Mouse (Mus musculus) midbrain, embryonic 15.5 days (tissue): ENCODE data around the gene Cmip. TPM values are rescaled to one million over a fixed set of nuclear protein-coding genes. Genes with fewer than 3 reads are reported as not detected.

ENCODE experiments used
- ATAC-seq: fragments of 200-750 bp; cut with Nextera tagmentation; replicated peaks from 2 replicates; pipeline ENCODE4 v1.8.0; 2017; ENCODE audit warnings: moderate TSS enrichment
- H3K27ac ChIP-seq: fragments of 300-500 bp; sonication (generic); 2 replicates; pipeline ENCODE4 v1.5.1; 2015; ENCODE audit warnings: mild to moderate bottlenecking, inconsistent platforms
- H3K27me3 ChIP-seq: fragments of 300-500 bp; sonication (generic); replicated peaks from 2 replicates; pipeline ENCODE4 v1.6.1; 2015; ENCODE audit warnings: inconsistent platforms
- H3K36me3 ChIP-seq: fragments of 300-500 bp; sonication (generic); replicated peaks from 2 replicates; pipeline ENCODE4 v1.6.1; 2015; ENCODE audit warnings: inconsistent platforms
- H3K4me1 ChIP-seq: fragments of 300-500 bp; sonication (generic); 2 replicates; pipeline ENCODE4 v1.6.1; 2015; ENCODE audit warnings: inconsistent platforms
- H3K4me2 ChIP-seq: fragments of 300-500 bp; sonication (generic); 2 replicates; pipeline ENCODE4 v1.6.1; 2015; ENCODE audit warnings: inconsistent platforms, mild to moderate bottlenecking, moderate library complexity
- H3K4me3 ChIP-seq: fragments of 300-500 bp; sonication (generic); 2 replicates; pipeline ENCODE4 v1.5.1; 2015; ENCODE audit warnings: mild to moderate bottlenecking, inconsistent platforms
- H3K9ac ChIP-seq: fragments of 300-500 bp; sonication (generic); 2 replicates; pipeline ENCODE4 v1.6.1; 2015; ENCODE audit warnings: mild to moderate bottlenecking, inconsistent platforms
- H3K9me3 ChIP-seq: fragments of 300-500 bp; sonication (generic); 2 replicates; pipeline ENCODE4 v1.6.1; 2016; ENCODE audit warnings: inconsistent platforms
- WGBS: fragments of 180-500 bp; shearing (Covaris S2); methylation state at CpG from one replicate; pipeline ENCODE4 v1.1.7; 2015; ENCODE audit warnings: mixed read lengths; 5-methylcytosine and 5-hydroxymethylcytosine counted together
- polyA plus RNA-seq: library from polyadenylated mRNA; unstranded; fragments of >200 nt; fragmentation: Nextera tagmentation; extraction: Ambion mirVana; gene quantifications from 2 replicates; pipeline ENCODE4 v1.2.1, GENCODE M21; 2015

Gene Cmip
- polyA plus RNA-seq, 1 experiment from 2014 or later = 188 TPM

DNA sequence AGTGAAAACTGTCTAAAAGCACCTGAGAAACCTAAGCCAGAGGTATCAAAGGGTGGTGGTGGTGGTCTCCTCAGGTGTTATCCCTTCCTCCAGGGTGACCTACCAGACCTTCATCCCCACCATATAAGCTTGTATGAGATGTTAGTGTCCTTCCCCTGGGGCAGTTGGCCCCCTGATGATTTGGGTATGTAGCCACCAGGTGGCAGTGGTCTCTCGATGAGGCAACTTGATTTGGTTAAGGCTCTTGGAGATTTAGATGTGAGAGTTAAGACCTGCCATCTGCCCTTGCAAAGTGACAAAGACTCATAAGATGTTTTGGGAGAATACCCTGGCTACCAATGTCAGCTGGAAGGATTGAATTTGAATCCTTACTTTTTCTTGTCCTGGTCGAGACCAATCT is 129.3 kb downstream of the Cmip start:
- Histone ChIP-seq H3K27ac (no peak overlapping the region), H3K4me1 (peaks cover 10% of the 10 kb centered on the region; the same call in 1 of the 2 replicates), H3K36me3 (no peaks in the 10 kb centered on the region), H3K9ac (no peak overlapping the region), H3K27me3 (no peaks in the 10 kb centered on the region), H3K4me2 (no peak overlapping the region), H3K9me3 (no peaks in the 10 kb centered on the region), H3K4me3 (no peak overlapping the region)
- ATAC-seq = no peak
- 79% methylated on average over 2 of the region's 2 CpGs for WGBS

DNA sequence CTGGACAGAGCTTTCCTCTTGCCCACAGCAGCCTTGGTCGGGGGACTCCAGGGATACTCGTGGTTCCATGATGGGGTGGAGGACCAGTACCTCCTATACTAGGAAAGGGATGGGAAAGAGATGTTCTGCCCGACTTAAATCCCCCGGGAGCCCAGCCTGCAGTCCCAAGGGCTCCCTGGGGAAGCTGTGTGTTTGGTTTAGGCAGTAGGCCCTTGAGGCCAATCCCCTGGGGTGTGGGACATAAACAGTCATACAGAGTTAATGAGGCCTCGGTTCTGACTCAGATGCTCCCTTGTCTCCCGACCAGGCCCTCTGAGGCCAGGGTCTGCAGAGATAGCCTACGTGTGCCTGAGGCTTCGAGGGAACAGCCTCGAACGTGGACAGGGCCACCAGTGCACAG is 130.8 kb downstream of the Cmip start:
- Histone ChIP-seq H3K36me3 (no peaks in the 10 kb centered on the region), H3K9me3 (no peaks in the 10 kb centered on the region), H3K27me3 (no peaks in the 10 kb centered on the region), H3K4me1 (peaks cover 11% of the 10 kb centered on the region; the same call in 1 of the 2 replicates), H3K27ac (no peak overlapping the region), H3K9ac (no peak overlapping the region), H3K4me3 (no peak overlapping the region), H3K4me2 (no peak overlapping the region)
- ATAC-seq = no peak
- WGBS = 66% methylated on average over 10 of the region's 10 CpGs

DNA sequence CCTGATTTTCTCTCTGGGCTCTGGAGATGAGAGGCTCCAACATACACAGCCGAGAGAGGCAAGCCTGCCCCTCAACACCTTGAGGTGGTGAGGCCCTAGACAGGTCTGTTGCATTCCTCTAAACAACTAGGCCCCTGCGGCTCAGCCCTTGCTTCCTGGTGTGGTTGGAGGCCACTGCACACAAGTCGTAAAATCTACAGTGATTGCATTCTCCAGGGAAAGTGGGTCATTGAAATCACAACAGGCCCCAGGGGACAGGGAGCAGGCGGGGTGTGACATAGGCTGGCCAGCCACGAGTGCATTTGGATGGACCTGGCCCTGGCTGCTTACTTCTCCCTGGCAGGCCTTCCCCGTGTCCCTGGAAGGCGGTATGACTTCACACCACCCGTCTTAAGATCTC is 131.5 kb downstream of the Cmip start:
- H3K4me1 ChIP-seq = peaks cover 11% of the 10 kb centered on the region; the same call in 1 of the 2 replicates
- 78% methylated on average over 8 of the region's 8 CpGs for WGBS

DNA sequence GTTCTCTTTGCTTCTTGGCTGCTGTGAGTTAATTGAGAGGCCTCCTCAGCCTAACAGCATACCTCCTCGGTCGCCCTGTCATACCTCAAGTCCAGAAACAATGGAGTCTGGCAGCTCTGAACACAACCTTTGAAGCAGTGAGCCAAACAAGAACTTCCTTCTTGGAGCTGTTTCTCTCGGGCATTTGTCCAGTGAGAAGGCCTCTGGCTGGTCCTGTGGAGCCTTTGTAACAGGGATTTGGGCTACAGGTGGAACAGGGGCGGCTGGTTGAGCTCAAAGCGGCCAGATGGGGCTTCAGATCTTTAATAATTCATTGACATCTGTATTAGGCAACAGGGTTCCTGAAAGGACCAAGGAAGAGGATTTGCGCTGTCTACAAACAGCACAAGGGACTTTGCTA is 137.0 kb downstream of the Cmip start:
- no peak overlapping the region for H3K4me2 ChIP-seq
- H3K9ac ChIP-seq = no peak overlapping the region
- H3K4me1 ChIP-seq = peaks cover 23% of the 10 kb centered on the region
- no peaks in the 10 kb centered on the region for H3K9me3 ChIP-seq
- no peaks in the 10 kb centered on the region for H3K36me3 ChIP-seq
- WGBS = 46% methylated on average over 6 of the region's 6 CpGs
- no peak overlapping the region for H3K27ac ChIP-seq
- no peak overlapping the region for H3K4me3 ChIP-seq
- no peaks in the 10 kb centered on the region for H3K27me3 ChIP-seq
- ATAC-seq = no peak

More for the DNA sequence above, 131.5 kb downstream of the Cmip start:
- no peak overlapping the region for H3K27ac ChIP-seq
- no peaks in the 10 kb centered on the region for H3K27me3 ChIP-seq
- H3K36me3 ChIP-seq = no peaks in the 10 kb centered on the region
- H3K9ac ChIP-seq = no peak overlapping the region
- H3K9me3 ChIP-seq = no peaks in the 10 kb centered on the region
- H3K4me3 ChIP-seq = no peak overlapping the region
- no peak for ATAC-seq
- H3K4me2 ChIP-seq = no peak overlapping the region

DNA sequence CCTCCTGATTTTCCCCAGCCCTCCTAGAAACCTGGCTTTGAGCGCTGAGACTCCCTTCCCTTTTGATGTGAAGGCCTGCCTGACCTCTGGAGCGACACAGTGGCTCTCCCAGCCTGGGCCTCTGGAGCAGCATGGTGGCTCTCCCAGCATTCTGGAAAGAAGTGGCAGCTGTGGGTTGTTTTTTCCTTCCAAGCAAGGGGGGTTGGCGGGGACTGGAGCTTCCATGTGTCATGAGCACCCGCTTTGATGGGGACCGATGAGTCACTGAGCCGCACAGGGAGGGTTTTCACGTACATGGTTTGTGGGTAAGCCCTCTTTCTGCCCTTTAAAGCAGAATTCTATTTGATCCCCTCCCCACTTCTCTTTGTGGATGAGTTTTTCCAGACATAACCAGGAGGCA is 138.2 kb downstream of the Cmip start:
- H3K9ac ChIP-seq = no peak overlapping the region
- H3K27ac ChIP-seq = no peak overlapping the region
- no peak overlapping the region for H3K4me3 ChIP-seq
- H3K4me1 ChIP-seq = peaks cover 34% of the 10 kb centered on the region
- H3K27me3 ChIP-seq = no peaks in the 10 kb centered on the region
- no peaks in the 10 kb centered on the region for H3K36me3 ChIP-seq
- no peak for ATAC-seq
- no peak overlapping the region for H3K4me2 ChIP-seq
- no peaks in the 10 kb centered on the region for H3K9me3 ChIP-seq
- WGBS = 70% methylated on average over 7 of the region's 7 CpGs

DNA sequence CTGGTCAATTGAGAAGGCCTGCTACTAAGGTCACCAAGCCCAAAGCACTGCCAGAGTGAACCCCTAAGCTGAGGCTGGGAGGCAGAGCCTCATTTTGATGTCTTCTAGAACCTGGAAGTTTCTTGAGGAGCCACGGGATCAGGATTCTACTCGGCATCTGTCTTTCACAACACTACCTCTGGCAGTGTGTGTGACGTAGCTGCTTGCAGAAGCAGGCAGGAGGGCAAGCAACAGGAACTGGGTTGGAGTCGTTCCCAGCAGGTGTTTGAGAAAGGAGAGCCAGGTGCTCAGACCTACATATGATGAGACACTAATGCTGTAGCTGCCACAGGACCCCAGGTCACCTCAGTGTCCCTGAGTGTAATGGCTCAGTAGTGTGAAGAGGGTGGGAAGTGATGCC is 140.0 kb downstream of the Cmip start:
- Histone ChIP-seq H3K4me1 (peaks cover 34% of the 10 kb centered on the region), H3K27ac (no peak overlapping the region), H3K4me3 (no peak overlapping the region), H3K27me3 (no peaks in the 10 kb centered on the region), H3K4me2 (no peak overlapping the region), H3K9me3 (no peaks in the 10 kb centered on the region), H3K9ac (no peak overlapping the region), H3K36me3 (no peaks in the 10 kb centered on the region)
- WGBS = 95% methylated on average over 4 of the region's 4 CpGs
- ATAC-seq = no peak

DNA sequence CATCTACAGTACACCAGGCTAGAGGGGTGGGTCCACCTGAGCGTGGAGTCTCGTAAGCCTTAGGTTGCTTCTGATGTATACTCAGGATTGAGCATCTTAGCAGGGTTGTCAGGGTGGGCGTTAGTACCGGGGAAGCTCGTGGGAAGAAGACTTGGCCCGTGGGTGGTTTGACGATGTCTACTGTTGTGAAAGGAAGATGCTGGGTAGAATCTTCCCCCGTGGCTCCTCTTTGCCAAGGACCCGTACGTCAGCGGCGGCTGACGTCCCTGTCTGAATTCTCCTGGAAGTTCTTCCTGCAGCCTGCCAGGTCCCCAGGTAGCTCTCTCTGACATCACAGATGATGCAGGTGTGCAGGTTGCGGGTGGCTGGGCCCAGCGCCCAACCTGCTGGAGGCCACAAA is 140.9 kb downstream of the Cmip start:
- no peak overlapping the region for H3K4me3 ChIP-seq
- no peak overlapping the region for H3K9ac ChIP-seq
- H3K27ac ChIP-seq = no peak overlapping the region
- peaks cover 41% of the 10 kb centered on the region for H3K4me1 ChIP-seq
- no peak for ATAC-seq
- H3K4me2 ChIP-seq = no peak overlapping the region
- H3K27me3 ChIP-seq = no peaks in the 10 kb centered on the region
- WGBS = 97% methylated on average over 15 of the region's 15 CpGs
- no peaks in the 10 kb centered on the region for H3K36me3 ChIP-seq
- no peaks in the 10 kb centered on the region for H3K9me3 ChIP-seq

DNA sequence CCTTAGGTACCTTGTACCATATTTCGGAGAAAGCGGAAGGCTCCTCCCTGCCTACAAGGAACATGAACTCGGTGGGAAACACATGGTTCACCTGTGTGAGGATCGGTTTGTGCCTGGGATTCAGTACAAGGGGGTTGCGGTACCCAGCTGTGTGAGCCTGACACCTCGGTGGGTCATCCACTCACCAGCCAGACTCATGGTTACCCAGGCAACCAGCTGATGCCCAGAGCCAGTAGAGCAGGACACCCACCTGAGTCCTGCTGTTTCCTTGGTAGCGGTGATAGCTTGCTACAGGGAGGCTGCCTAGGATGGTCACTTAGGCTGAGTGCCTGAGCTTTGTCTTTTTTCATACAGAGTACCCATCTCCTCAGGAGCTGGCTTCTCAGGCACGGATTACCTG is 142.4 kb downstream of the Cmip start:
- no peaks in the 10 kb centered on the region for H3K27me3 ChIP-seq
- ATAC-seq = peak; percentile 35; the same call in 1 of the 2 replicates
- no peak overlapping the region for H3K4me3 ChIP-seq
- no peaks in the 10 kb centered on the region for H3K9me3 ChIP-seq
- H3K36me3 ChIP-seq = no peaks in the 10 kb centered on the region
- H3K27ac ChIP-seq = peak overlapping the region; percentile 67
- WGBS = 62% methylated on average over 8 of the region's 8 CpGs
- peaks cover 52% of the 10 kb centered on the region for H3K4me1 ChIP-seq
- H3K9ac ChIP-seq = no peak overlapping the region
- H3K4me2 ChIP-seq = no peak overlapping the region

DNA sequence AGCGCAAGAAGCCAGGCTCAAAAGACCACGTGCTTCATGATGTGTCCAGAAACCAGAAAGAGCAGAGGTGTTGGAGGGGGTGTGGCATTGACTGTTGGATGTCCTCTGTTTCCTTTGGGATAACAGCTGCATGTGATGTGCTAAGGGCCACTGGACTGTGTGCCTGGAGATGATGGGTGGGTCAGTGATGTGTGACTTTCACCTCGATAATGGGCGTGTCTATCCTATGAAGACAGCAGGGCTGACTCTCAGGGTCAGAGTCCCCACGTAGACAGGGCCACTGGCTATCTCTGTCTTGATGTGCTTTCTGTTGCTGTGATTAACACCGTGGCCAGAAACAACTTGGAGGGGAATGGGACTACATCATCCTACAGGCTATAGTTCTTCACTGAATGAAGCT is 144.0 kb downstream of the Cmip start:
- H3K4me3 ChIP-seq = no peak overlapping the region
- H3K9me3 ChIP-seq = no peaks in the 10 kb centered on the region
- no peaks in the 10 kb centered on the region for H3K36me3 ChIP-seq
- no peak overlapping the region; the same call in 1 of the 2 replicates for H3K27ac ChIP-seq
- ATAC-seq = no peak
- H3K4me1 ChIP-seq = peaks cover 49% of the 10 kb centered on the region
- H3K4me2 ChIP-seq = no peak overlapping the region
- WGBS = 94% methylated on average over 6 of the region's 6 CpGs
- H3K27me3 ChIP-seq = no peaks in the 10 kb centered on the region
- H3K9ac ChIP-seq = no peak overlapping the region

DNA sequence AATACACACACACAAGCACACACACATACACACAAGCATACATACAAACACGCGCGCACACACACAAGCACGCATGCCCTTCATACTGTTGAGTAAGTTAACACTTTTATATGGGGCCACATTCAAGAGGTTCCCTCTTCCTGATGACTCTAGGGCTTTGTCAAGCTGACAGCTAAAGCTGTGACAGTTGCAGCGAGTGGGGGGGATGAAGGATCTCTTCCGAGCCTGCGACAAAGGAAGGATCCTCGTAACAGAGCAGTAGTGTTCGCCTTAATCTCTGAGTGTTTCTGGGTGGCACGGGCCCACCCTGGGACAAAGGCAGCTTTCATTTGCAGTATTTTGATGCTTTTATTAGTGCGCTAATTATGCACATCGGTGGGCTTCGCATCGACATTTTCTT is 145.0 kb downstream of the Cmip start:
- ATAC-seq = no peak
- Histone ChIP-seq H3K4me3 (no peak overlapping the region), H3K9ac (no peak overlapping the region; the same call in 1 of the 2 replicates), H3K27me3 (no peaks in the 10 kb centered on the region), H3K27ac (peak overlapping the region; percentile 53), H3K4me2 (peak overlapping the region; percentile 2; the same call in 1 of the 2 replicates), H3K9me3 (no peaks in the 10 kb centered on the region), H3K4me1 (peaks cover 49% of the 10 kb centered on the region), H3K36me3 (no peaks in the 10 kb centered on the region)
- WGBS = 40% methylated on average over 14 of the region's 14 CpGs

DNA sequence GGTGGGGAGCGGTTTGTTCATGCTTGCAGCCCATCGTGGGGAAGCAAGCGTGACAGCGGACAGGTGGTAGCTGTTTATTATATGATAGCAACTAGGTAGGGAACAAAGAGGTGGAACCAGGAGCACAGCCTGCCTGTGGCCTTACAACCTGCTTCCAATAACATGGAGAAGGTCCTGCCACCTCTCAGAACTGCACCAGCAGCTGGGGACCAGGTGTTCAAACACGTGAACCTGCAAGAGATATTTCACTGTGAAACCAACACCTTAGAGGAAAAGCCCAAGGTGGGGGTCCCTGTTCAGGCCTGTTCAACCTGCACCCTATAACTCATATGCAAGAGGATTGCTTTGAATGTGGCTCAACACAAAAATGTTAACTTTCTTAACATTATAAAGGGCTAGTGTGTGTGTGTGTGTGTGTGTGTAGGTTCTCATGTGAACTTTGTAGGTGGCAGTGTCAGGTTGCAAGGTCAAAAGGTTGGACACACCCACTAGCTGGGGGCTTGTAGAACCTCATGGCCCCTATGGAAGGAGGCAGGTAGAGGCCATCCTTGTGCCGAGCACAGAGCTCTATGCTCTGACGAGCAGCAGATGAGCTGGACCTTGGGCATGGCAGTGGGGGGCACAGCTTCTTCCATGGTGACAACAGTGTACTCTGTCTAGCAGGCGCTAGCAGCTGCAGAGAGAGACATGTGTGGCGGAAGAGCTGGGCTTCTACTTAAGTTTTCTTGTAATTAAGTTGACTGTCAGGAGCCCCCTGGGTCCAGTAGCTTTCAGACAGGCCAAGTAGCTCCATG is 146.2 kb downstream of the Cmip start:
- Histone ChIP-seq H3K27me3 (no peaks in the 10 kb centered on the region), H3K27ac (peak overlapping the region; percentile 67), H3K4me3 (no peak overlapping the region), H3K4me2 (peak overlapping the region; percentile 35), H3K9ac (no peak overlapping the region), H3K36me3 (no peaks in the 10 kb centered on the region), H3K9me3 (no peaks in the 10 kb centered on the region), H3K4me1 (peaks cover 46% of the 10 kb centered on the region)
- ATAC-seq = peak; percentile 34
- WGBS = 53% methylated on average over 9 of the region's 9 CpGs

DNA sequence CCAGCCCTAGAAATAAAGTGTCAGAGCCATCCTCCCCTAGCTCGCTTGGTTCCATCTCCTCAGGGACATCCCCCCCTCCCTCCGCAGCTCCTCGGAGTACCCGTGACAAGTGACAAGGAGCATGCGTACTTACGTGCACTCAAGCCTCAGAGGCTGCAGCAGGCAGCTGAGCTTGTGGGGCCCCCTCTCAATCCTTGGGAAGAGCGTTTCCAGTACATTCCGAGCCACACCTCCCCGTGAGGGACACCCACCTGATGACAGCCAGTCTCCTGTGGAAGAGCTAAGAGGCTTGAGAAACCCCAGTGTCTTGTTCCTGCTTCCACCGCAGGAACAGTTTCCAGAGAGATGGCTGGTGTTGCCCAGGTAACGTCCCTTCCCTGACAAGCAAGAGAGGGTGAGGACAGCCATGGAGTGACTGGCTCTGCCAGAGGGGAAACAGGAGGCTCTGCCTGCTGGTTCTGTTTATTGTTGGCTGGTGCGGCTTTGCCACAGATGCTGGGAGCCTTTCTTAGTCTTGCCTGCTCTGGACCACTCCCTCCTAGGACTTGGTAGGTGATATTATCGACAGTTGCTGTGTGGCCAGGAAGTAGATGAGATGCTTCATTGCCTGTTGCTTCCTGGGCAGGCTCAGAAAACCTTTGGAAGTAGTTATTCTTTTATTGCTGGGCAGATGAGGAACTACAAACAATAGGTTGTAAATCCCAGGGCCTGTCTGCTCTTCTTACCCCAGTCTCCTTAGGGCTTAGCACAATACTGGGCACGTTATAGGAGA is 147.0 kb downstream of the Cmip start:
- Histone ChIP-seq H3K9ac (no peak overlapping the region), H3K27me3 (no peaks in the 10 kb centered on the region), H3K9me3 (no peaks in the 10 kb centered on the region), H3K27ac (peak overlapping the region; percentile 67), H3K36me3 (no peaks in the 10 kb centered on the region), H3K4me1 (peaks cover 46% of the 10 kb centered on the region), H3K4me2 (peak overlapping the region; percentile 35), H3K4me3 (no peak overlapping the region)
- WGBS = 32% methylated on average over 14 of the region's 14 CpGs
- ATAC-seq = peak; percentile 57
